Mouse (Mus musculus): ENCODE data around the gene Ncaph. TPM values are rescaled to one million over a fixed set of nuclear protein-coding genes. Genes with fewer than 3 reads are reported as not detected.
"Not testable (repeated sequence)": the region's sequence is repeated elsewhere in the genome, so short reads cannot be mapped to it uniquely, and the experiment has no call there.

The Ncaph gene
- polyA plus RNA-seq (2016; fragmentation: Nextera tagmentation; extraction: Ambion mirVana) = 58.5 and 62.6 TPM in 2 replicates

DNA sequence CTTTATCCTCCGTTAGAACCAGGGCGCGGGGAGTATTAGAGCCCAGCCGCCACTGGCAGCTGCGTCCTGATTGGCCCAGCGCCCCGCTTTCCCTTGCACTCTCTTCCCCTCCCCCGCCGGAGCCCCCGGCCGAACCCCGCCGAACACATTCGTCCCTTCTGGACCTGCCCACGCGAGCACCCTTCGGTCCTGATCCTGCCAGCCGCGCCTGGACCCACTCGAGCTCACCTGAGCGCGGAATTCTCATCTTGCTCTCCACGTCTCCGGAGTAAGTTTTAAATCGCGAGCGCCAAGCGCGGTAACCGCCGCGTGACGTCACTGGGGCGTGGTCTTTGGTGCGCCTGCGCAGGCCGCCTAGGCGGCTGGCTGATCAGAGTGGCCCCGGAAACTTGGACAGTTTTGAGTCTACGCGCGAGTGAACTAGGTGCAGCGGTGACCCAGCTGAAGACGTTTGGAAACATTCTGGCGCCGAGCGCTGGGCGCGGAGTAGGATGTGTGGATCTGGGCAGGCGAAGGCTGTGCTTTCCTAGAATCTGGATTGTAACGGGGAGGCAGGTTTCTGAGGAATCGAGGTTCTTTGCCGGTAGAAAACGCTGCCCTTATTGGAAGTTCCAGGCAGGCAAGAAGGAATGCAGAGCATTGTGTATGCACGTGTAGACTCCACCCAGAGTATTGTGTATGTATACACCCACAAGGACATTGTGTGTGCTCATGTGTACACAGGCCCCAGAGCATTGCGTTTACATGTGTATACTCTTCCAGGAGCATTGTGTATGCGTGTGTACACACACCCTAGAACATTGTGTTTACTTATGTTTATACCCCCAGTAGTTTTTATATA lies at the start of gene Ncaph:
Ncaph (minus strand) TSS at position 334 of the 841 bp plus-strand sequence.
- Histone ChIP-seq H3K4me3 (peak within 1 kb of the TSS; percentile 85), H3K4me1 (peaks cover 29% of the 10 kb centered on the region), H3K27ac (peak within 1 kb of the TSS; percentile 75; the same call in 1 of the 2 replicates), H3K36me3 (no peaks in the 10 kb centered on the region), H3K9ac (peak within 1 kb of the TSS; percentile 67), H3K27me3 (no peaks in the 10 kb centered on the region), H3K4me2 (replicated peaks) (peak within 1 kb of the TSS; percentile 75), H3K9me3 (replicated peaks) (no peaks in the 10 kb centered on the region)
- peak; percentile 90 for ATAC-seq (ENCODE audit: low FRiP score)
- 1% methylated on average over 57 of the region's 57 CpGs for WGBS

DNA sequence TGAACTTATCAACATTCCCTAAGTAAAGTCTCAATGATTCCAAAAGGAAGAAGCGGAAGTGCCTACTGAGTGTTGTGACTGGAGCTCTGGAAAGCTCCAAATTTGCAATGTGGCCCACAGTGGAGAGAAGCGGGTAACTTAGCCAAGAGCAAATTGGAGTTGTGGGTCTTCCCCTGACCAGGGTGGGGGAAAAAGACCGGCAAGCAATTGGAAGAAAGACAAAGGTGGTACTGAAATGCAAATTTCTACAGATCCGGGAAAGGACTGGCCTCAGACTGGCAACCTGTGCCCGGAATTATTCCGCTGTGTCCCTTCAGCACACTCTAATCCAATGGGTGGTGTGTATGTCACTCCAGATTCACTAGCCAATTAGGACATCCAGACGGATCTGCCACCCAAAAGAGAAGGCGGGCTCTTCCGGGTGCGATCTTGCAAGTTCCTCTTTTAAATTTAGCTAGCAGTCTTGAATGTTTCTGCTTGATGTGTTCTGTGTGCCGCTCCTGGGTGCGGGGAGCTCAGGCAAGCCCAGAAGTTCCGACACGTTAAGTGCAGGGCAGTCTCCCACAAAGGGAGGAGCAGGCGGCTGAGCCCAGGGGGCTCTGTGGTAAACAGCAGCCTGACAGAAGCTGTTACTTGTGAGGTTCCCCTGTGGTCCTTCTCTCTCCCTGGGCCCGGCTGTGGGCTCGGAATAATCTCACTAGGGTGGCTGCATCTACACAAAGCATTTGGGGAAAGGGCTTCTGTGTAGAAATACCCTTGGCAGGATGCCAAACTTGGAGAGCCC lies 49.0 kb upstream of the Ncaph start:
- peak overlapping the region; percentile 81 for H3K27ac ChIP-seq
- H3K27me3 ChIP-seq = peaks cover 6% of the 10 kb centered on the region; the same call in 1 of the 2 replicates
- WGBS = 2% methylated on average over 17 of the region's 17 CpGs
- peak overlapping the region; percentile 48 for H3K4me3 ChIP-seq
- peak overlapping the region; percentile 58 for H3K4me2 ChIP-seq (replicated peaks)
- H3K9ac ChIP-seq = peak overlapping the region; percentile 64
- H3K9me3 ChIP-seq (replicated peaks) = no peaks in the 10 kb centered on the region
- H3K36me3 ChIP-seq = no peaks in the 10 kb centered on the region
- ATAC-seq (ENCODE audit: low FRiP score) = peak; percentile 100
- H3K4me1 ChIP-seq = peaks cover 7% of the 10 kb centered on the region; the same call in 1 of the 2 replicates

DNA sequence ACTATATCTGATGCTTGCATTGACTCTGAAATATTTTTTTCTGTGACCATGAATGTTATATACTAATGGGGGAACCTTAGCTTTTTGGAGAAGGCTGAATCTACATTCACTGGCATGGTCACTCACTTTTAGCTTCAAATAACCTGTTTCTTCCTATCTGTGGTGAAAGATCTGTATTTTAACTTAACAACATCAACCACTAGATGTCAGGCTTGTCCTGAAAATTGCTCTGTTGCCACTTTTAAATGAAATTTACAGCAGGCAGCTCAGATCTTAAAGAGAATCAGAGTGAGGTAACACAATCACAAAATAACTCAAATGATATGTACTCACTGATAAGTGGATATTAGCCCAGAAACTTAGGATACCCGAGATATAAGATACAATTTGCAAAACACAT lies 32.5 kb upstream of the Ncaph start:
- H3K27ac ChIP-seq; H3K4me2 ChIP-seq (replicated peaks); ATAC-seq (ENCODE audit: low FRiP score); H3K9me3 ChIP-seq (replicated peaks); H3K4me3 ChIP-seq; H3K4me1 ChIP-seq; H3K27me3 ChIP-seq; H3K36me3 ChIP-seq; H3K9ac ChIP-seq: not testable (repeated sequence)
- 6% methylated on average over 1 of the region's 1 CpGs for WGBS

DNA sequence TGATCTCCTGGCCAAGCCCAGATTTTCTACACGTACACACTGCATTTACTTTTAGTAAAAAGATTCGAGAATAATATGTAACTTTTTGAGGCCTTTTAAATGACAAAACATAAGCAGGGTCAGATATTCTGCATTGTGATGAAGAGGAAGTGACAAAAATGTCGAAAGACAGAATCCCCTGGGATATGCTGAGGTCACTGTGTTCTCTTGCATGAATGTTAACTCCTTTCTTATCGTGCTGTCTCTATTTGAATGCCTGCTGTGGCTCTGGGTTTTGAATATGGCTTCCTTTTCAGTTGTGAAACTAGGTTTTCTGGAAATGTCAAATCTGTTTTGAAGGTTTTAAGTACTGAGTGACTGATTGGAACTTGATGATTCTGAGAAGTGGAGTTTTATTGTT lies 31.9 kb upstream of the Ncaph start:
- H3K36me3 ChIP-seq = no peaks in the 10 kb centered on the region
- 67% methylated on average over 4 of the region's 4 CpGs for WGBS
- no peak for ATAC-seq (ENCODE audit: low FRiP score)
- no peaks in the 10 kb centered on the region for H3K4me1 ChIP-seq
- H3K27me3 ChIP-seq = no peaks in the 10 kb centered on the region
- H3K9ac ChIP-seq = no peak overlapping the region
- no peak overlapping the region for H3K4me3 ChIP-seq
- H3K9me3 ChIP-seq (replicated peaks) = no peaks in the 10 kb centered on the region
- no peak overlapping the region for H3K27ac ChIP-seq
- H3K4me2 ChIP-seq (replicated peaks) = no peak overlapping the region

DNA sequence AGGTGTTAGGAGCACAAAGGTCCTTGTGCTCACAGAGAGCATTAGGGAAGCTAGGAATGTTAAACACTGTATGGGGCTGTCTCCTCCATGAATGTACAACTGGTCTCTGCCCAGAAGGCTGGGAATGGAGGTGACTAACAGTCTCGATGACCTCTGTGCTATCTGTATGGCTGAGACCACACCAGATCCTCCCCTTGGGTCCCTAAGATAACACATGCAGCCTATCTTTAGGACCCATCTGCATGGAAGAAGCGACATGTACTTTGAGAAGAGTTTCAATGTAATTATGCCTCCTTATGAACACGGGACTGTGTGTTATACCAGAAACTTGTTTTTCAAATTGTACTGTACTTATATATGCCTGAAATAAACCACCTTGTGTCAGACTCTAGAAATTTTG lies 11.9 kb upstream of the Ncaph start:
- H3K27ac ChIP-seq = no peak overlapping the region
- no peak overlapping the region for H3K9ac ChIP-seq
- WGBS = 84% methylated on average over 3 of the region's 3 CpGs
- no peaks in the 10 kb centered on the region for H3K9me3 ChIP-seq (replicated peaks)
- peaks cover 12% of the 10 kb centered on the region for H3K4me1 ChIP-seq
- H3K4me3 ChIP-seq = no peak overlapping the region
- no peak for ATAC-seq (ENCODE audit: low FRiP score)
- no peak overlapping the region for H3K4me2 ChIP-seq (replicated peaks)
- H3K36me3 ChIP-seq = no peaks in the 10 kb centered on the region
- no peaks in the 10 kb centered on the region for H3K27me3 ChIP-seq

DNA sequence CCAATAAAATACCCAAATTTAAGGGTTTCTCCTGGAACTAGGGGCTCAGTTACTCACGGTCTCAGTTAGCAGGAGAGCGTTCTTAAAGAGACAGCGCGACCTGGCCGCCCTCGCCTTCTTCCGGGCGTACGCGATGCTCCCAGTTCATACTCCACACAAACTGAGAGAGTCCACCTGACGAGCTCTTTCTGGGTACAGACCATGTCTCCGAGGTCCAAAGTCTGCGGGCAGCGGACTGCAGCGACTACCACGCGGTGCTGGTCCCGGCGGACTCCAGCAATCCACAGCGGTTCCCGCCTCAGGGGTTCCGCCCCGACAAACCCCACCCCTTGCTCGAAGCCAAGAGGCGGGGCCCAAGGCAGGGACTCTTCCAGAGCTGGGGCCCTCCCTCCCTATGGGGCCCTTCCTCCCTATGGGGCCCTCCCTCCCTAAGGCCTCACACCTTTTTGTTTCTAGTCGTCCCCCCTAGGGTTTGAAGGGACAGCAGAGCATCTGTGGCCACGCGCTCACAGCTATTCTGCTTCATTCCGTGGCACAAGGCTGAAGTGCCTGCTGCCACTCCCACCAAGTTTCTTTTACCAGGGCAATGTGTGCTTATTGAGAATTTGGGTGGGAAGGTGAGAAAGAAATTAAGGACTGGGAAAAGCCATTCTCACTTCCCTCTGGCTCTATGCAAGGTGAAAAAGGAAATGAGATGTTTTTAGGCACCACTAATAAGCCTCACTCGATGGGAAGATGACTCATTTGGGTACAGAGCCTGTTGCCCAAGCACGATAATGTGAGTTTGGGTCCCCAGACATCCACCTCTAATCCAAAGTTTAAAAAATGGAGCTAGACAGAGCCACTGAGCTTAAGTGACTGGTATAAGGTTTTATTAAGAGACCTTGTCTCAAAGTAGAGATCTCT lies 9.7 kb upstream of the Ncaph start, which contains the start of gene Itpripl1:
Itpripl1 (minus strand) TSS at position 285 of the 906 bp plus-strand sequence.
- 3% methylated on average over 31 of the region's 31 CpGs for WGBS
- ATAC-seq (ENCODE audit: low FRiP score) = peak; percentile 89
- 0 out of 2 replicates have a peak, but pooled peaks cover 5% of the 10 kb centered on the region for H3K36me3 ChIP-seq
- H3K9ac ChIP-seq = peak within 1 kb of the TSS; percentile 61
- no peaks in the 10 kb centered on the region for H3K27me3 ChIP-seq
- H3K4me1 ChIP-seq = peaks cover 12% of the 10 kb centered on the region
- no peak within 1 kb of the TSS for H3K27ac ChIP-seq
- H3K9me3 ChIP-seq (replicated peaks) = 0 out of 2 replicates have a peak, but pooled peaks cover 2% of the 10 kb centered on the region
- peak within 1 kb of the TSS; percentile 88 for H3K4me2 ChIP-seq (replicated peaks)
- H3K4me3 ChIP-seq = peak within 1 kb of the TSS; percentile 55

DNA sequence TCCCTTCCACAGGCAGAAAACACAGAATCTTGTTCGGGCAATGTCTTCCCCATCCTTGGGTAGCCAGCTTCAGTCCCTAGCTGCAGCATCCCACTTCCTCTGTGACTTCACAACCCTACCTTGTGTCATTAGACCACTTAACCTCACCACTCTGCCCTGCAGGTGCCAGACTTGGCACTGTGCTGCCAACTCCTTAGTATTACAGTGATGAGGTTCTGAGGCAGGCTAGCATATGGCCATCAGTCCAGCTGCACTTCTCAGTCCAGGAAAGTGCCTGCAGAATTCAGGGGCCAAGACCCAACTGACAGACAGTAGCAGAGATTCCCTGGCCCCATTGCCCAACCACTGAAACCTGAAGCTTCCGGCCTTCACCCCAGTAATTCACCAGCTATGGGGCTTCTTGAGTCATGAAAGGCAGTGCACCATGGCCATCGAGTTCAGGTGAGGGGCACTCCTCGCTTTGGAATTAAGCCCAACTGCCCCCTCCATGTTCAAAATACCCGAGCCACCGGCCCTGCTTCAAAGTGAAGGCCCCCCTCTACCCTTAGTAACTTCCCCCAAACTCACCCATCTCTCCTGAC lies 8.9 kb upstream of the Ncaph start:
- H3K27ac ChIP-seq = no peak overlapping the region
- peak overlapping the region; percentile 55 for H3K4me3 ChIP-seq
- ATAC-seq (ENCODE audit: low FRiP score) = no peak
- peaks cover 15% of the 10 kb centered on the region for H3K4me1 ChIP-seq
- H3K9ac ChIP-seq = peak overlapping the region; percentile 61
- no peaks in the 10 kb centered on the region for H3K27me3 ChIP-seq
- WGBS = 20% methylated on average over 6 of the region's 6 CpGs
- peak overlapping the region; percentile 88 for H3K4me2 ChIP-seq (replicated peaks)
- 0 out of 2 replicates have a peak, but pooled peaks cover 2% of the 10 kb centered on the region for H3K9me3 ChIP-seq (replicated peaks)
- H3K36me3 ChIP-seq = 0 out of 2 replicates have a peak, but pooled peaks cover 5% of the 10 kb centered on the region

DNA sequence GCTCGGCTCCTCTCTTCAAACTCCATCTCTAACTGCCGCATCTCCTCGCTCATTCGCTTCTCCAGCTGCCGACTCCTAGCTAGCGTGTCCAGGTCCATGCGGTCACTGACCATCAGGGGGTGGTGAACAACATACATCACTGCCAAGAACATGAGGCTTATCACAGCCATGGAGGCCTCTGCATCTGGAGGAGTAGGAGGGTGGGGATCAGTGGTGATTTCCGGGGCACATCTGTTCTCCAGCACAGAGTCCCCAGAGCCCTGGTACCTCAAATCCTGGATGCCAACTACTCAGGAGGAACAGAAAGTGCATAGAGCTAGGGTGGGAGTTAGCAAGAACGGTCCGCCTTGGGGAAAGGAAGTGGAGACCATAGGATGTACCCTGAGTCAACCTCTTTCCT lies 8.3 kb upstream of the Ncaph start:
- H3K9me3 ChIP-seq (replicated peaks) = 0 out of 2 replicates have a peak, but pooled peaks cover 2% of the 10 kb centered on the region
- peak overlapping the region; percentile 88 for H3K4me2 ChIP-seq (replicated peaks)
- no peaks in the 10 kb centered on the region for H3K27me3 ChIP-seq
- ATAC-seq (ENCODE audit: low FRiP score) = no peak
- 0 out of 2 replicates have a peak, but pooled peaks cover 5% of the 10 kb centered on the region for H3K36me3 ChIP-seq
- peaks cover 20% of the 10 kb centered on the region for H3K4me1 ChIP-seq
- H3K4me3 ChIP-seq = no peak overlapping the region
- WGBS = 84% methylated on average over 10 of the region's 10 CpGs
- H3K9ac ChIP-seq = no peak overlapping the region
- H3K27ac ChIP-seq = no peak overlapping the region

DNA sequence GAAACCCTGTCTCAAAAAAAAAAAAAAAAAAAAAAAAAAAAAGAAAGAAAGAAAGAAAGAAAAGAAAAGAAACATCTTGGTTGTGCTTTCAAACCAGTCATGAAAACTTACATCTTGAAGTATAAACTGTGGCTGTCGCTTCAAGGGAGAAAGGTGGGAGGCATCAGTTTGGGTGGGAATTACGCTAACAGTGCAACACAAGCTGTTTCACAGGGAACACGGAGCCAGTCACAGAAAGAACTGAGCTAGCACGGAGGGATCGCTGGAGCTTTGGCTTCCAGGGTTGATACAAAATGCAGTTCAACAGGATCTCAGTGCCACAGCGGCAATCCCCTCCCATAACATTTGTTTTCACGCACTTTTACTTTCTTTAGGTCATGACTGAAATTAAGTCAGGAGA lies 6.3 kb upstream of the Ncaph start:
- ATAC-seq (ENCODE audit: low FRiP score) = no peak

DNA sequence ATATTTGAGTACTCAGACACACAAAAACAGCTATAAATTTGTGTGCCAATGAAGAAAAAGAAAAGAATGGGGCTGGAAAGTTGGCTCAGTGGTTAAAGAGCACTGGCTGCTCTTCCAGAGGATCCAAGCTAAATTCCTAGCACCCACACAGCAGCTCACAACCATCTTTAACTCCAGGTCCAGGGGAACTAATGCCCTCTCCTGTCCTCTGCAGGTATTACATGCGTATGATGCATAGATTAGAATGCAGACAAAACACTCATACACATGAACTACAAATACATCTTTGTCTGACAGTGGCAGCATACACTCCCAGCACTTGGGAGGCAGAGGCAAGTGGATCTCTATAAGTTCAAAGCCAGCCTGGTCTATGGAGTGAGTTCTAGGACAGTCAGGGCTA lies 5.9 kb upstream of the Ncaph start:
- Histone ChIP-seq H3K9ac (no peak overlapping the region), H3K4me3 (no peak overlapping the region), H3K36me3 (0 out of 2 replicates have a peak, but pooled peaks cover 5% of the 10 kb centered on the region), H3K4me1 (peaks cover 26% of the 10 kb centered on the region), H3K4me2 (replicated peaks) (no peak overlapping the region), H3K9me3 (replicated peaks) (0 out of 2 replicates have a peak, but pooled peaks cover 2% of the 10 kb centered on the region), H3K27me3 (no peaks in the 10 kb centered on the region), H3K27ac (no peak overlapping the region)
- no peak for ATAC-seq (ENCODE audit: low FRiP score)
- WGBS = 96% methylated on average over 1 of the region's 1 CpGs

More for the DNA sequence above, 6.3 kb upstream of the Ncaph start:
- no peak overlapping the region for H3K4me3 ChIP-seq
- H3K27ac ChIP-seq = no peak overlapping the region
- no peak overlapping the region for H3K9ac ChIP-seq
- 0 out of 2 replicates have a peak, but pooled peaks cover 2% of the 10 kb centered on the region for H3K9me3 ChIP-seq (replicated peaks)
- H3K27me3 ChIP-seq = no peaks in the 10 kb centered on the region
- H3K4me1 ChIP-seq = peaks cover 26% of the 10 kb centered on the region
- 0 out of 2 replicates have a peak, but pooled peaks cover 5% of the 10 kb centered on the region for H3K36me3 ChIP-seq
- H3K4me2 ChIP-seq (replicated peaks) = no peak overlapping the region
- WGBS = 98% methylated on average over 7 of the region's 7 CpGs

DNA sequence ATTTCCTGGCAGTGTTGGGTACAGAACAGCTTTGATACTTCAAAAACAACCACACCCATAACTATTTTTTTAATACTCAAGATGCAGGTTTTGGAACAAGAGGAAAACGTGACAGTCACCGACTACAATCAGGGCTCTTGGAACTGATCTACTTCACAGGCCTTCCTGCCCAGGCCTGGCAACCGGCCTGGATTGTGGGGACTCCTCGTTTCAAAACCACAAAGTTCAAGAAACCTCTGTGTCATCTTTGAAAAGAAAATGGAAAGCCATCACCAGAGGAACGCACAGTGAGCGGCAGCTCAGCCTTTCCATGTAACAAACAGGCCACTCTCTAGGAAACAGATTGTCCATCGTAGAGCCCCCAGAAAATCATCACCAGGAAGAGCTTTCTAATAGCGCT lies 5.3 kb upstream of the Ncaph start:
- no peak overlapping the region for H3K27ac ChIP-seq
- H3K9ac ChIP-seq = no peak overlapping the region
- peaks cover 26% of the 10 kb centered on the region for H3K4me1 ChIP-seq
- WGBS = 95% methylated on average over 8 of the region's 8 CpGs
- H3K36me3 ChIP-seq = 0 out of 2 replicates have a peak, but pooled peaks cover 5% of the 10 kb centered on the region
- no peak overlapping the region for H3K4me3 ChIP-seq
- no peak for ATAC-seq (ENCODE audit: low FRiP score)
- no peaks in the 10 kb centered on the region for H3K27me3 ChIP-seq
- 0 out of 2 replicates have a peak, but pooled peaks cover 2% of the 10 kb centered on the region for H3K9me3 ChIP-seq (replicated peaks)
- no peak overlapping the region for H3K4me2 ChIP-seq (replicated peaks)

Measured in hindbrain, embryonic 12.5 days (tissue).